Mouse (Mus musculus) right cerebral cortex, postnatal 25 days (tissue): ENCODE data around the gene Mybpc2.

Source experiments
- DNase-seq: peaks from one replicate; pipeline ENCODE4 v3.0.0; 2022

The Mybpc2 gene

GRCm38 (mm10) chr7:44521710-44522109 lies 2.7 kb downstream of the Mybpc2 start:
- no peak for DNase-seq

DNA sequence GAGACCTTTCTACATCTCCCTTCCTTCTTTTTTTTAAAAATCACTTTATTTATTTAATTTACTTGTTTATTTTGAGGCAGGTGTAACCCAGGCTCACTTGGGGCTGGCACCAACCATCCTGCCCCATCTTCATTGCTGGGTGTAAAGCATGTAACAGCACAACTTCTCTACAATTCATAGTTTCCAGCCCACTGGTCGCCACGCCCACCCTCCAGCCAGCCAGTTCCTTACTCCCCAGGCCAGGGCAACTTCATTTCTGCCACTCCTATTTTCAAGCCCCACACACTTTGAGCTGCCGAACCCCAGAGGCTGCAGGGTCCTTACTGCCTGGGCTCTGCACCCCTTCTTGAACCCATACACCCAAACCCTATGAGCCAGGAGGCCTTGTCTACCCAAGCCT lies 3.5 kb downstream of the Mybpc2 start:
- no peak for DNase-seq

GRCm38 (mm10) chr7:44519240-44519913 lies 5.1 kb downstream of the Mybpc2 start:
- no peak for DNase-seq

GRCm38 (mm10) chr7:44507491-44507890 lies 17.0 kb downstream of the Mybpc2 start:
- DNase-seq, result no peak

GRCm38 (mm10) chr7:44501563-44502115 lies 22.8 kb downstream of the Mybpc2 start:
- DNase-seq, result peak; percentile 61

DNA sequence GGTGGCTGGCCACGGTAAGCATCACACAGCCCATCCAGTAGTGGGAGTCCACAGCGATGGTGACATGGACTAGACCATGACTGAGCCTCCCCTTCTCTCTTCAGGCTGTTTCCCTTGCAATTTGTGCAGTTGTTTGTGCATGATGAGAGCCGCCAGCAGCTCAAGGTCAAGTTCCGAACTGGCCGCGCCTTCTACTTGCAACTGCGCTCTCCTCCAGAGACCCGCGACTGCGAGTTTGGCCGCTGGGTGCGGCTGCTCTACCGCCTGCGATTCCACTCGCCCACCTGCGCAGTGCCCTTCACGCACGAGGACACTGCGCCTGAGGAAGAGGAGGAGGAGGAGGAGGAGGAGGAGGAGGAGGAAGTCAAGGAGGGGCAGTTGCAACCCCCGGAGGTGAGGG lies 24.4 kb downstream of the Mybpc2 start:
- DNase-seq, result no peak

DNA sequence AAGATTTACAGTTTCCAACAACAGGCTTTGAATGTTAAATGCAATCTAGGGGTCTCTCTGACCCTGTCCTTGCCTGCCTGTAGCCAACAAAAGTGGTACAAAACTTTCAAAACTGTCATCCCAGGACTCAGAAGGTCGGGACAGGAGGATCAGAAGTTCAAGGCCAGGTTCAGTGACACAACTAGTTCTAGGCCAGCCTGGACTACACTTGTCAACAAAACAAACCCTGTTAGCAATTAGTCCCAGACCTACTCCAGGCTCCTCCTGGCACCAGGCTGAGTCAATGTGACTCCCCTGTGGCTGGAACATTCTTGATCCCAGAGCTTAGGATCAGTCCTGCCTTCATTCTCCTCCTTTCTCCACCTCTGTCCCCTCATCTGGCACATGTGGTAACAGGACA lies 25.5 kb downstream of the Mybpc2 start:
- DNase-seq, result no peak

DNA sequence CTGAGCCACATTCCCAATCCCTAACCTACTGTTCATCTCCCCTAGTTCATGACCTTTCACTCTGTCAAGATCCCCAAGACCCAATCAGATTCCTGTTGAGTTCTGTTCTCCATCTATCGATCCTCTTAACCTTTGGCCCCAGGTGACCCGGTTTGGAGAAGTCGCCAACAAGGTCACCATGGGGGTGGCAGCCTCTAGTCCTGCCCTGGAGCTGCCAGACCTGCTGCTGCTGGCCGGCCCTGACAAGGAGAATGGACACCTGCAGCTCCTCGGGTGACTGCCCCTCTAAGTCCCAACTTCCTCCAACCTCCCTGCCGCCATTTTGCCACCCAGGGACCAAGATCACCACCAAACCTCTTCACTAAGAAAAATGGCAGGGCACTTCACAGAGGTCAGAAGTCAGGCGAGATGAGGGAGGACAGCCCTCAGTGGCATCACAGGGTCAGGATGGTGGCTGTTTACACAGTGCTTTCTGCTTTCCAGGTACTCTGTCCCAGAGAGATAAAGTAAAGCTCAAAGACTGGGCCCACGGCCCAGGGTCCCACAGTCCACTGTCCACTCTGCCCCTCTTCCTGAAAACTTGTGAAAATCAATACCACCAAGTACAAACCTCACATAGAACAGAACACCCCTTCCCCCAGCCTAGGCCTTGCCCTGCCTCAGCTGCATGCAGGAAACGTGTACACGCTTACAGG lies 26.9 kb downstream of the Mybpc2 start:
- DNase-seq, result no peak

- no peak for DNase-seq
Measured at GRCm38 (mm10) chr7:44496771-44497109, 27.7 kb downstream of the Mybpc2 start.

DNA sequence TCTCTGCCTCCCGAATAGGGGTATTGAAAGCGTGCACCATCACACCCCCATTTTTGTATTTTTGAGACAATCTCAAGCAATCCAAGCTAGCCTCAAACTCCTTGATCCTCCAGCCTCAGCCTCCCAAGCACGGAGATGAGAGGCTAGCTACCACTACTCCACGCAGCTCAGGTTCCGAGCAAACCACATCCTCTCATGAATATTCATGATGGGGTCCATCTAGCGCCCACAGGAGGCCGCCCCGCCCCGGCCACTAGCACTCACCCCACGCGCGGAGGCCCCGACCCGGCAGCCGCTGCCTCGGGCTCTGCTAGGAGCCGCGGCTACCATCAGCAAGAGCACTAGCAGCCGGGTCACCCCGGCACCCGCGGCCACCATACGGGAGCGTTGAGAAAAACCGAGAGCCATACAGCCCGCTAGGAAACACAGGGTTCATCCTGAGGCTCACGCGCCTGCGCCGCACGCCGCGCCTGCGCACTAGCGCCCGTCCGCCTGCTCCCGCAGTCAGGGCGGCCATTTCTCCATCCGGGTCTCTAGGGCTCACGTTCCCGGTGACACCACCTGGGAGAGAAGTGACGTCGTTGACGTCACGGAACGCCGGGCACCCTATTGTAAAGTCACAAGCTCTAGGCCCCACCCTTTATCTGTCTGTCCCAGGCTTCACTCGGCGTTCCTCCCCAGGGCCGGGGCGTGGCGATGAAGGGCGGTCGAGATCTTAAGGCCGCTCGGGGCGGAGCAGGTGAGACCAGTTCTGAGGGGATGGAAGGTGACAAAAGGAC lies 28.3 kb downstream of the Mybpc2 start, which contains the start of the genes Emc10 and Fam71e1:
Gene Emc10 (minus strand): TSS at position 538 of the 779 bp plus-strand sequence.
Gene Fam71e1 (plus strand): TSS at position 590 of the 779 bp plus-strand sequence.
- peak; percentile 99 for DNase-seq

DNA sequence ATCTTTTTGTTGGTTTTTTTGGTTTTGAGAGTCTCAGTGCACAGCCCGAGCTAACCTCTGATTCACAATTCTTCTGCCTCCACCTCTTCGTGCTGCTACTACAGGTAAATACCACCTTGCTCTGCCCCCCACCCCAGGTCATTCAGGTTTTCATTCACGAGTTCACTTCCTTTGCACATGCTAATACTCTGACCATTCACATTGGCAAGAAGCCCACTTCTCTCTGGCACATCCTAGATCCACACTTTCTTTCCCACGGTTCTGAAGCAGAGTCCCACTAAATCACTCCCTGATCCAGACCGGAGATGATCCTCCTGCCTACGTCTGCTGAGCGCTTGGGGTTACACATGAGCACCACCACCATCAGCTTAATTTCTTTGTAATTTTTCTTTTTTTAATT lies 29.4 kb downstream of the Mybpc2 start:
- no peak for DNase-seq

DNA sequence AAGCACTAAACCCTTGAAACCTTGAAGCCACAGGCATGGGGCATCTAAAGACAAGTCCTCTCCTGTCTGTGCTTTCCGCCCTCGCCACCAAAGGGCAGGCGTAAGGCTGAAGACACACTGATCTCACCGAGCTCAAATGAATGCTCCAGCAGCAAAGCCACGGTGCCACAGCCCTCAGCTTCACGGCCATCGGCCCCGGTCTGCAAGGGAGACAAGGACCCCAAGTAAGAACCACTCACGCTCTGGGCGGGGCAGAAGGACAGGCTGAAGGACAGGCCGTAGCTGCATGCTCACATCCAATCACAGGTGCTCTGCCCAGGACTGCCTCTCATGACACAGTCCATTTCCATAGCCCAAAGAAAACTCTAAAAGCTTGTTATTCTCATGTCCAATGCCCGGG lies 29.8 kb downstream of the Mybpc2 start:
- no peak for DNase-seq

GRCm38 (mm10) chr7:44492166-44492826 lies 32.2 kb downstream of the Mybpc2 start:
- DNase-seq, result no peak

DNA sequence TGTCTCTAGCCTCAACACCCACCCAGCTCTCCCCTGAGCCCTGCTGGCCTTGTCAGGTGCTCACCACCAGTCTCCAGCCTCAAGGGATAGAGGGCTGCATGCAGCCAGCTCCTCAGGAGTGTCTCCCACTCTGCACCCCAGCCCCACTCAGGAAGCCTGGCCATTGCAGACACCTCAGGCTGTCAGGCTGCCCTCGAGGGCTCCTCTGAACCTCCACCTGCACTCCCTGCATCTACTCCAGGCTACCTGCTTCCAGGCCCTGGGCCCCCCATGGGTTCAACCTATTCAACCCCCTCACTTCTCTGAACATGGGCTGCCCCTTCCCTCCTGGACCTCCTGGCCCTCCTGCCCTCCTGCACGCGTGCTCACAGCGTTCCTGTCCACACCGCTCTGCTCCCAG lies 33.1 kb downstream of the Mybpc2 start:
- DNase-seq, result no peak

DNA sequence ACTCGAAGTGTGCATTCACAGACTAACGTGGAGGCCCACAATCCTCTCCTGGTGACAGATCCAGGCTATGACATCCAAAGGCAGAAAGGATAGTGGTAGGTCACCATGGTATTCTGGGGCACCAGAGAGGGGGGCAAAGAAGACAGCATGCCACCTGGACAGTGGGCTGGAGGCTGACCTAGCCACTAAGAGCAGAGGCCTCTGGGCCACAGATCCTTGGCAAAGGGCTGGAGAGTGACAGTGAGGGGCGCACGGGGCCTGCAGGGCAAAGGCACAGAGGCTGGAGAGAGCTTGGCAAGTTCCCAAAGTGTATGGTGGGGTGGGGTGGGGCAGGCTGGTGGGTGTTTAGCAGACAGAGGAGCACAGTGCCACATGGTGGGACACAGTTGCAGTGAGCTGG lies 34.2 kb downstream of the Mybpc2 start:
- DNase-seq, result no peak

DNA sequence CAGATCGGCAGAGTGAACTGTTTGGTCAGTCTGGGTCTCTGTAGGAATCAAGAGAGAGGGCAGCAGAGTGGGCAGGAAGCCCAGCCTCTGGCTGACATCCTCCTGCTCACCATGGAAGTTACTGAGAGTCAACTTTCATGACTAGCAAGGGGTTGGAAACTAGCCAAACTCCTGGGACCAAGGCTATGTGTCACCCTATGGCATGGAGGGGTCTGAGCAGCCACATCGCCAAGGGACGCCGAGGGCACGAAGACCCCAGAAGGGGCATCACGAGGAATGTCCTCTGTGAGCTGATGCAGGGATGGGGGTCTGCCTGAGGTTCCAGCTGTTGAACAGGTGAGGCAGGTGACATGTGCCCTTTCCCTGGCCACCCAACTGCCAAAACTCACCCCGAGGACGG lies 35.9 kb downstream of the Mybpc2 start:
- DNase-seq, result no peak

DNA sequence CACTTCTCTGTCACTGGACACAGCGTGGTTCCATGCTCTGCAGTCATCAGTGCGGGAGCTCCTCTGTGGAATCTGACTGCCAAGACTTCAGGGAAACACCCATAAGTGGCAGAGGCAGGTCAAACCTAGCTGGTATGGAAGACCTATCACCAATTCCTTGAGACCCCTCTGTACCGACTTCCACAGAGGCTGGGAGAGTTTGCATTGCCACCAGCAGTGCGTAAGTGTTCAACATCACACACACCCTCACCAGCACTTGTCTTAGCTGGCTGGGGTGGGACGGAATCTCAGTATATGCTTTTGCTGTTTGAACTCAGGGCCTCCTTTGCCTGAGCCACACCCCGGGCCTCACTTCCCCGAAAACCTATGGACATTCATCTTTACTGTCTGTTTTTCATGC lies 36.5 kb downstream of the Mybpc2 start:
- peak; percentile 2 for DNase-seq

DNA sequence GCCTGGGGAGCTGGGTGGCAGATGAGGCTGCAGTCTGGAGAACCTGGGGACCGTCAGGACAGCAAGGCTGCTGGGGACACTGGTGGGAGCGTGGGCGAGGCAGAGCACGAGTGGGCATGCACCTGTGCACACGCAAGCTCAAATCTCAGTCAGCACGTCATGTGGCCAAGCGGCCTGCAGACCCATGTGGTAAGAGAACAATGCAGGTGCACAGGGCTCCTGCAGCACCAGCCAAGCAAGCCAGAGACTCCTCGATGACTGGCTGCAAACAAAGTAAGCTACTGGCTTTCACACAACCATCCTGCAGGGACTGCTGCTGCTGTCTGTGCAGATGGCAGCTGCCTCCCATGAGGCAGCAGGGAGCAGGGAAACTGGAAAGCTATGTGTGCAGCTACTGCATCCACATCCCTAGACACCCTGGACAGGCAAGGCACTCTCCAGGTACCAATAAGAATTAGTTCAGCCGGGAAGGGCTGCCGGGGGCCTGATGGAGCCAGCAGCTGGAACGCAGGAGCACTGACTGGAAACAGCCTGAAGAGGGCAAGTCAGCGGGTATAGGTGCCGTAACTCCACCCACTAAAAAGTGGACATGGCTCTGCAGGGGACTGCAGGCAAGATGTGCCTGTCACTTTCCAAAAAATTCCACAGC lies 37.4 kb downstream of the Mybpc2 start:
- peak; percentile 13 for DNase-seq

GRCm38 (mm10) chr7:44485572-44486195 lies 38.8 kb downstream of the Mybpc2 start:
- peak; percentile 3 for DNase-seq

DNA sequence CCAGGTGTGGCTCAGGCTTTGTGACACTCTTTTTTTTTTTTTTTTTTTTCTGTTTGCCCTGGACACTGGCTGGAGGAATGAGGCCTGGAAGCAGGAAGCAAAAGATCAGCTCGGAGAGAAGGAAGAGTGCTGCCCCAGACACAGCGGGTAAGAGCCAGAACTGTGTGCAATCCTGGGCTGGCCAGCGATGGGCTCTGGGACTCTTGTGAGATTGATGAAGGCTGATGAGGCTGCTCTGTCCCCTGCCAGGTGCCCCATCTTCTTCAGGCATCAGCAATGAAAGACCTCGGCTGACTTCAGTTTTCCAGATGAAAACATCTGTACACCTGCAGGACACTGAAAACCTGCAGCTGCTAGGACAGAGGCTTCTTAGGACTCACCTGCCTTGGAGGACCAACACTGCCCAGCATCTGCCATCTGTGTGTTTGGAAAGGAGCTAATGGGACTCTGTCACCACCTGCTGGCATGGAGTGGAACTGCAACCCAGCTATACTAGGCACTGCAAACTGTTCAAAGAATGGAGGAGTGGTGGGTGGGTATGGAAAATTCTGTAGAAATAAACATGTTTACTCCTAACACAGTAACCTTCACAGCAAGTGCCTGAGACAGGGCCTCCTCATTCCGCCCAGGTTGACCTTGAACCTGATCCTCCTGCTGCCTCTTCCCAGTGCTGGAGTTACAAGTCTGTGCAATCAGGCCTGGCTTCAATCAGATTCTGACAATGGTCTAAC lies 39.5 kb downstream of the Mybpc2 start:
- peak; percentile 76 for DNase-seq

DNA sequence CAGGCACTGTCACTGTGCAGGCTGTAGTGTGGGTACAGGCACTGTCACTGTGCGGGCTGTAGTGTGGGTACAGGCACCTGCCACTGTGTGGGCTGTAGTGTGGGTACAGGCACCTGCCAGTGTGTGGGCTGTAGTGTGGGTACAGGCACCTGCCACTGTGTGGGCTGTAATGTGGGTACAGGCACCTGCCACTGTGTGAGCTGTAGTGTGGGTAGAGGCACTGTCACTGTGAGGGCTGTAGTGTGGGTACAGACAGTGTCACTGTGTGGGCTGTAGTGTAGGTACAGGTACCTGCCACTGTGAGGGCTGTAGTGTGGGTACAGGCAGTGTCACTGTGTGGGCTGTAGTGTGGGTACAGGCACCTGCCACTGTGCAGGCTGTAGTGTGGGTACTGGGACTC lies 40.3 kb downstream of the Mybpc2 start:
- DNase-seq, result peak; percentile 1
